In genomic region chr3:121890563-121890962, GRCm38 (mm10) we compare ENCODE assay signal across 12 mouse cellular contexts.
A peak's percentile ranks its signal among the peaks of the same experiment; 100 is the strongest.
DNase-seq lines count a peak whose midpoint lies in the region; ATAC-seq lines count a peak whose summit lies in the region.
"Had no signal": no experiment of that assay in that cellular context is flagged by ENCODE, and none has a peak within 500 bp of the region (broad histone marks: within the 10 kb centered on the region; RNA-seq: fewer than 3 reads in every experiment).

No protein-coding gene starts in this region.

- no peak overlapping the region for H3K4me3 ChIP-seq in kidney, embryonic 16.5 days (ENCODE audit: low read length)
- H3K4me3 ChIP-seq: embryonic facial prominence, embryonic 12.5 days; myocyte had no signal

- H3K27ac ChIP-seq in kidney, embryonic 16.5 days (ENCODE audit: low read length): peak overlapping the region; percentile 73; the same call in 1 of the 2 replicates
- H3K27ac ChIP-seq: embryonic facial prominence, embryonic 12.5 days had no signal

- H3K9me3 ChIP-seq in kidney, embryonic 16.5 days (ENCODE audit: low read length): no peaks in the 10 kb centered on the region
- H3K9me3 ChIP-seq: embryonic facial prominence, embryonic 12.5 days had no signal

- H3K36me3 ChIP-seq in kidney, embryonic 16.5 days (ENCODE audit: insufficient read depth, low read length): no peaks in the 10 kb centered on the region
- H3K36me3 ChIP-seq: embryonic facial prominence, embryonic 12.5 days had no signal

- H3K4me2 ChIP-seq in kidney, embryonic 16.5 days (replicated peaks; ENCODE audit: low read depth, low read length): 0 out of 2 replicates have a peak overlapping the region, but pooled peaks have one; percentile 32
- H3K4me2 ChIP-seq: embryonic facial prominence, embryonic 12.5 days had no signal

- 37% methylated on average over 5 of the region's 5 CpGs for WGBS in kidney, embryonic 16.5 days

- no peak for ATAC-seq in kidney, embryonic 16.5 days (ENCODE audit: low FRiP score, low TSS enrichment)

- peak; percentile 94 for DNase-seq in heart, adult 11 months
- DNase-seq in heart, postnatal 25 days (ENCODE audit: low spot score): no peak
- peak; percentile 54 for DNase-seq in heart, adult 8-10 months (ENCODE audit: low spot score)
- peak; percentile 36 for DNase-seq in lung, postnatal 14 days
- DNase-seq in testis, postnatal 10 days (ENCODE audit: low spot score): no peak
- DNase-seq in cerebellum, postnatal 4 days (ENCODE audit: low spot score in 2 of 2): no peak
- no peak for DNase-seq in cerebellum, adult 9-11 months
- DNase-seq: gastrocnemius, postnatal 25 days; left cerebral cortex, postnatal 4 days had no signal

- H3K9ac ChIP-seq in kidney, embryonic 16.5 days (replicated peaks; ENCODE audit: low read length): no peak overlapping the region; the same call in 1 of the 2 replicates
- H3K9ac ChIP-seq: embryonic facial prominence, embryonic 12.5 days had no signal

- H3K4me1 ChIP-seq in kidney, embryonic 16.5 days (ENCODE audit: insufficient read depth, low read length): peaks cover 43% of the 10 kb centered on the region

- H3K27me3 ChIP-seq in kidney, embryonic 16.5 days (ENCODE audit: insufficient read depth, low read length): no peaks in the 10 kb centered on the region
- H3K27me3 ChIP-seq: embryonic facial prominence, embryonic 12.5 days had no signal

- intact Hi-C loops in heart, postnatal 25 days (cut with DNase I): no loop called here

Comparison
In these comparisons a context has a peak if more than half of its experiments do, and no peak if none do; other contexts are left out.
1. DNase-seq: peak in heart, adult 11 months (single experiment), heart, adult 8-10 months (single experiment) and lung, postnatal 14 days (single experiment); none in heart, postnatal 25 days (single experiment), testis, postnatal 10 days (single experiment), cerebellum, postnatal 4 days (0 of 2) and cerebellum, adult 9-11 months (single experiment).